Mouse (Mus musculus) thymus, adult 2 months (tissue): Measurements from ENCODE around the gene Pip4k2b.

Experiments used
- CTCF ChIP-seq: fragments of 200-500 bp; IDR thresholded peaks from 2 replicates; pipeline ENCODE4 v1.5.1; 2012; ENCODE audit warnings: mild to moderate bottlenecking, control low read depth, low read length, moderate library complexity, borderline replicate concordance; ENCODE audit not compliant: control insufficient read depth, poor library complexity, insufficient read depth; ENCODE audit errors: extremely low read depth
- POLR2A ChIP-seq: fragments of 200-500 bp; IDR thresholded peaks from 2 replicates; pipeline ENCODE4 v1.6.1; 2012; ENCODE audit warnings: mild to moderate bottlenecking, low read length, control low read depth, moderate library complexity; ENCODE audit not compliant: control insufficient read depth, poor library complexity, insufficient read depth; ENCODE audit errors: extremely low read depth

GRCm38 (mm10) chr11:97697891-97698529 is 46.5 kb downstream of the Pip4k2b start:
- no peak for TF ChIP-seq CTCF
- TF ChIP-seq POLR2A, result no peak
